Mouse (Mus musculus) heart, embryonic 16.5 days (tissue): ENCODE results near the gene Col27a1. TPM values are rescaled to one million over a fixed set of nuclear protein-coding genes. Genes with fewer than 3 reads are reported as not detected.

Experiments used
- ATAC-seq: fragments of 200-750 bp; cut with Nextera tagmentation; replicated peaks from 2 replicates; pipeline ENCODE4 v1.8.0; 2017; ENCODE audit warnings: moderate number of reproducible peaks; ENCODE audit not compliant: insufficient read depth, low FRiP score; ENCODE audit errors: extremely low read depth
- H3K27ac ChIP-seq: fragments of 300-500 bp; sonication (generic); 2 replicates; pipeline ENCODE4 v1.5.1; 2014; ENCODE audit warnings: mild to moderate bottlenecking, low read length, control low read depth, moderate library complexity
- H3K27me3 ChIP-seq: fragments of 300-500 bp; sonication (generic); 2 replicates; pipeline ENCODE4 v1.6.1; 2014; ENCODE audit warnings: low read length, mixed read lengths; ENCODE audit not compliant: control insufficient read depth, insufficient read depth
- H3K36me3 ChIP-seq: fragments of 300-500 bp; sonication (generic); 2 replicates; pipeline ENCODE4 v1.6.1; 2014; ENCODE audit not compliant: control insufficient read depth, insufficient read depth
- H3K4me1 ChIP-seq: fragments of 300-500 bp; sonication (generic); 2 replicates; pipeline ENCODE4 v1.6.1; 2014; ENCODE audit warnings: low read length, mixed read lengths; ENCODE audit not compliant: control insufficient read depth, insufficient read depth
- H3K4me2 ChIP-seq: fragments of 300-500 bp; sonication (generic); 2 replicates; pipeline ENCODE4 v1.6.1; 2014; ENCODE audit warnings: low read depth, mild to moderate bottlenecking, control low read depth, low read length
- H3K4me3 ChIP-seq: fragments of 300-500 bp; sonication (generic); 2 replicates; pipeline ENCODE4 v1.5.1; 2014; ENCODE audit warnings: mild to moderate bottlenecking, control low read depth, low read length
- H3K9ac ChIP-seq: fragments of 300-500 bp; sonication (generic); 2 replicates; pipeline ENCODE4 v1.6.1; 2014; ENCODE audit warnings: low read length, control low read depth
- H3K9me3 ChIP-seq: fragments of 300-500 bp; sonication (generic); replicated peaks from 2 replicates; pipeline ENCODE4 v1.6.1; 2016; ENCODE audit warnings: low read length; ENCODE audit not compliant: control insufficient read depth
- WGBS: fragments of 180-500 bp; shearing (Covaris S2); extraction: QIAGEN DNeasy Blood & Tissue Kit; methylation state at CpG from one replicate; pipeline ENCODE4 v1.1.7; 2014; 5-methylcytosine and 5-hydroxymethylcytosine counted together
- polyA plus RNA-seq: library from polyadenylated mRNA; unstranded; fragments of >200 nt; fragmentation: Nextera tagmentation; extraction: Ambion mirVana; gene quantifications from 2 replicates; pipeline ENCODE4 v1.2.1, GENCODE M21; 2015

Gene Col27a1
- polyA plus RNA-seq, 1 experiment from 2014 or later: 3.0 TPM

DNA sequence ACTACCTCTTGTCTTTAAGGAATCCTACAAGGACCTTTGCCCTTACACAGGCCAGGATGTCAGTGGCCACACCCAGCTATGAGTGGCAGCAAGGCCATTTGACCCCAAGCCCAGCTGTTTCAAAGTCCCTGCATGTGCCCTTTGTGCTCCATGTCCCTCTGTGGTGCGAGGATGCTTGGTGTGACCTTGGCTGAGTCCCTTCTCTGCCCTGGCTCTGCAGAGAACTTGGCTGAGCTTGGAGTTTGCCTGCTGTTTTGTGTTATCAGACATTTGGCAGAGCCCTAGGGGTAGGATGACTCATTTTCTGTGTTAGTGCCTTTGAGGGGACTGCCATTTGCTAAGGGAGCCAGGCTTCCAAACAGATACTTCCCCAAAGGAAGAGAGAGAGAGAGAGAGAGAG is 17.3 kb downstream of the Col27a1 start:
- Histone ChIP-seq H3K27ac (peak overlapping the region; percentile 88), H3K4me1 (peaks cover 70% of the 10 kb centered on the region), H3K36me3 (no peaks in the 10 kb centered on the region), H3K9ac (no peak overlapping the region), H3K4me3 (no peak overlapping the region), H3K9me3 (no peaks in the 10 kb centered on the region), H3K27me3 (no peaks in the 10 kb centered on the region), H3K4me2 (no peak overlapping the region)
- 36% methylated on average over 1 of the region's 1 CpGs for WGBS
- ATAC-seq: no peak

DNA sequence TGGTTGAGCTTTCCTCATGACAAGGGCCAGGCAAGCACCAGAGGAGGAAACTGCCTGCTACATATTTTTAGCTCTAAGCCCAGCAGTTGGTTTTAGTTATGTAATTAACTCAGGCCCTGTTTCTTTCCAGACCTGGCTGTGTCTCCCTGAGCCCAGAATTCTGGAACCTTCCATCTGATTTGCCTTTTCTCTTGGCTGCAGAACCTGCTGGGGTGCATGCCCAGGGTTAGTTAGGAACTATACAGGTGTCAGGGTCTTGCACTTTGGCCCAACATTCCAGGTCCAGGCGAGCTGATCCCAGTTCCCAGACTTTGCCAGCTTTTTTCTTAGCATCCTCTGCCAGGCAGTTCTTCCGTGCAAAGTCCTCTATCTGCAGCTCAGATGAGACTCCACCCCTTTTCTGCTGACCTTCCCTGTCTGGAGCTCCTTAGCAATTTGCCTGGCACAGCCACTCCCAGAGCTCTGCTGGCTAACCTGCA is 18.8 kb downstream of the Col27a1 start:
- WGBS: 47% methylated on average over 2 of the region's 2 CpGs
- no peak for ATAC-seq
- Histone ChIP-seq H3K4me3 (no peak overlapping the region), H3K4me1 (peaks cover 62% of the 10 kb centered on the region), H3K9me3 (no peaks in the 10 kb centered on the region), H3K4me2 (no peak overlapping the region), H3K9ac (no peak overlapping the region; the same call in 1 of the 2 replicates), H3K27me3 (no peaks in the 10 kb centered on the region), H3K27ac (peak overlapping the region; percentile 59), H3K36me3 (no peaks in the 10 kb centered on the region)

- no peaks in the 10 kb centered on the region for H3K9me3 ChIP-seq
- ATAC-seq: peak; percentile 33; the same call in 1 of the 2 replicates
- no peaks in the 10 kb centered on the region for H3K27me3 ChIP-seq
- H3K4me3 ChIP-seq: no peak overlapping the region
- peak overlapping the region; percentile 59 for H3K27ac ChIP-seq
- H3K9ac ChIP-seq: peak overlapping the region; percentile 14; the same call in 1 of the 2 replicates
- H3K4me2 ChIP-seq: no peak overlapping the region
- no peaks in the 10 kb centered on the region for H3K36me3 ChIP-seq
- WGBS: 29% methylated on average over 7 of the region's 7 CpGs
- peaks cover 70% of the 10 kb centered on the region for H3K4me1 ChIP-seq
These were observed 20.0 kb downstream of the Col27a1 start for GRCm38 (mm10) chr4:63233557-63234452.

GRCm38 (mm10) chr4:63234852-63235251 is 21.0 kb downstream of the Col27a1 start:
- WGBS: 99% methylated on average over 5 of the region's 5 CpGs
- H3K27ac ChIP-seq: no peak overlapping the region
- H3K36me3 ChIP-seq: no peaks in the 10 kb centered on the region
- H3K4me3 ChIP-seq: no peak overlapping the region
- H3K27me3 ChIP-seq: no peaks in the 10 kb centered on the region
- no peak for ATAC-seq
- no peaks in the 10 kb centered on the region for H3K9me3 ChIP-seq
- H3K4me1 ChIP-seq: peaks cover 60% of the 10 kb centered on the region
- H3K9ac ChIP-seq: no peak overlapping the region
- no peak overlapping the region for H3K4me2 ChIP-seq

GRCm38 (mm10) chr4:63236235-63236634 is 22.4 kb downstream of the Col27a1 start:
- H3K4me1 ChIP-seq: peaks cover 49% of the 10 kb centered on the region
- H3K4me3 ChIP-seq: no peak overlapping the region
- no peak for ATAC-seq
- H3K27me3 ChIP-seq: no peaks in the 10 kb centered on the region
- H3K9ac ChIP-seq: no peak overlapping the region
- peaks cover 3% of the 10 kb centered on the region; the same call in 1 of the 2 replicates for H3K36me3 ChIP-seq
- H3K4me2 ChIP-seq: no peak overlapping the region
- 61% methylated on average over 2 of the region's 2 CpGs for WGBS
- no peak overlapping the region for H3K27ac ChIP-seq
- no peaks in the 10 kb centered on the region for H3K9me3 ChIP-seq

DNA sequence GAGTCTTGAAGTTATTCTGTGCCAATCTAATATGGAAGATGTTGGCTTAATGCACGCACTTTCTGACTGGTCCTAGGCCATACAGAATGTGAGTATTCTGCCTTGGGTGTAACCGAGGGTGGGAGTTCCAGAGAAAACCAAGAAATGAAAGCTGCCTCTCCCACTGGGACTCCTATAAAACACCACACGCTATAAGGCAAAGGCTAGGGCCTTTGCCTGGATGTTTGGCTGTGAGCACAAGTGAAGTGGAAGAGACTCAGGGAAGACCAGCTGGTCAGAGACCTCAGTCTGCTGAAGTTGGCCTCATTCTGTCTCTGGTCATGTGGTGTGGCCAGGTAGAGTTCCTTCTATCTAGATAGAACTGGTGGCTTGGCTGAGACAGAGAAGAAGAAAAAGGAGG is 23.4 kb downstream of the Col27a1 start:
- H3K36me3 ChIP-seq: peaks cover 8% of the 10 kb centered on the region; the same call in 1 of the 2 replicates
- no peak overlapping the region for H3K9ac ChIP-seq
- peaks cover 39% of the 10 kb centered on the region for H3K4me1 ChIP-seq
- H3K4me2 ChIP-seq: no peak overlapping the region
- no peak overlapping the region for H3K4me3 ChIP-seq
- H3K27ac ChIP-seq: no peak overlapping the region
- no peak for ATAC-seq
- no peaks in the 10 kb centered on the region for H3K27me3 ChIP-seq
- WGBS: 80% methylated on average over 3 of the region's 3 CpGs
- H3K9me3 ChIP-seq: no peaks in the 10 kb centered on the region

DNA sequence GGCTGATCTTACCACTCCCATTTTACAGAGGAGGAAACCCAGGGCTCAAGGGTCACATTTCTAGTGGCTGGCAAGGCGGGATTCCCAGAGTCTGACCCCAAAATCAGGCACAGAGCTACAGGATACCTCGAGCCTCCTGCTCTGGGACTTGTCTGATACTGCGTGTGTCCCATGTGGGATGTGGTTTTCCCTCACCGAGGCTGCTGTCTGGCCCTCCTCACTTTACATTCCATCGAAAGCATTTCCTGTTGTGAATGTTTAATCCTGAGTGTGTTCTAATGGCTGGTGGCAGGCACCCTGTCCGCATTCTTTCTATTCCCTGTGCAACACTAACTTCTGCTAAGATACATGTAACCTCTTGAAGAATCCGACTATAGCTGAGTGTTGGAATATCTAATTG is 24.3 kb downstream of the Col27a1 start:
- Histone ChIP-seq H3K9me3 (no peaks in the 10 kb centered on the region), H3K27me3 (no peaks in the 10 kb centered on the region), H3K36me3 (peaks cover 8% of the 10 kb centered on the region; the same call in 1 of the 2 replicates), H3K4me3 (no peak overlapping the region), H3K27ac (peak overlapping the region; percentile 28; the same call in 1 of the 2 replicates), H3K4me2 (no peak overlapping the region), H3K9ac (no peak overlapping the region), H3K4me1 (peaks cover 30% of the 10 kb centered on the region)
- WGBS: 26% methylated on average over 7 of the region's 7 CpGs
- ATAC-seq: no peak

DNA sequence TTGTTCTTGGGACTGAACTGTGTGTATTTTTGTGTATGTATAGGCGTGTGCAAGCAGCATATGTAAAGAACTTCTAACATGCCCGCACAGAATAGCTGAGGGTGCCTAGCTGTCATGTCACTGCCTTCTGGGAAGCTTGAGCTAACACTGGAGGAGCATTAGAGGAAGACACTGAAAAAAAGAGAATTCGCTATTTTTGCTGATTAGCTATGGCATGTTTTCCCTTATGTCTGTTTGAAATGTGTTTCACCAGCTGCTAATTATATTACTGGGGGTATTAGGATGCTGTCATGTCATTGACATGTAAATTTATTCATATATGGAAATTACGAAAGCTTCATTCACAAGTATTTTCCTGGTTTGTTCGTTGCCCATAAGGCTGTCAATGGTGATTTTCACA is 24.9 kb downstream of the Col27a1 start:
- no peak overlapping the region for H3K4me2 ChIP-seq
- peaks cover 24% of the 10 kb centered on the region for H3K4me1 ChIP-seq
- WGBS: 84% methylated on average over 5 of the region's 5 CpGs
- no peak overlapping the region for H3K4me3 ChIP-seq
- peaks cover 8% of the 10 kb centered on the region; the same call in 1 of the 2 replicates for H3K36me3 ChIP-seq
- peak overlapping the region; percentile 28; the same call in 1 of the 2 replicates for H3K27ac ChIP-seq
- ATAC-seq: no peak
- H3K9me3 ChIP-seq: no peaks in the 10 kb centered on the region
- H3K9ac ChIP-seq: no peak overlapping the region
- no peaks in the 10 kb centered on the region for H3K27me3 ChIP-seq

GRCm38 (mm10) chr4:63241031-63241430 is 27.2 kb downstream of the Col27a1 start:
- 88% methylated on average over 3 of the region's 3 CpGs for WGBS
- no peak overlapping the region for H3K4me2 ChIP-seq
- H3K27ac ChIP-seq: no peak overlapping the region
- no peaks in the 10 kb centered on the region for H3K9me3 ChIP-seq
- peaks cover 8% of the 10 kb centered on the region; the same call in 1 of the 2 replicates for H3K36me3 ChIP-seq
- no peak for ATAC-seq
- H3K9ac ChIP-seq: no peak overlapping the region
- H3K4me3 ChIP-seq: no peak overlapping the region
- H3K27me3 ChIP-seq: no peaks in the 10 kb centered on the region
- H3K4me1 ChIP-seq: peaks cover 15% of the 10 kb centered on the region
